Mouse (Mus musculus) liver, postnatal 0 days (tissue): ENCODE data around the gene Rps26. TPM values are rescaled to one million over a fixed set of nuclear protein-coding genes. Genes with fewer than 3 reads are reported as not detected.
A peak's percentile ranks its signal among the peaks of the same experiment; 100 is the strongest.
"Not testable (repeated sequence)": the region's sequence is repeated elsewhere in the genome, so short reads cannot be mapped to it uniquely, and the experiment has no call there.

Experiments
- ATAC-seq: fragments of 200-750 bp; cut with Nextera tagmentation; 2 replicates; pipeline ENCODE4 v1.8.0; 2017; ENCODE audit warnings: mild to moderate bottlenecking, moderate library complexity
- DNase-seq: peaks from one replicate; pipeline ENCODE4 v3.0.0-alpha.2; 2016
- H3K27ac ChIP-seq: fragments of 300-500 bp; sonication (generic); 2 replicates; pipeline ENCODE4 v1.5.1; 2014; ENCODE audit warnings: antibody characterized with exemption, moderate library complexity, mild to moderate bottlenecking, low read depth
- H3K27me3 ChIP-seq: fragments of 300-500 bp; sonication (generic); 2 replicates; pipeline ENCODE4 v1.6.1; 2014; ENCODE audit warnings: low read length, control low read depth, mixed read lengths; ENCODE audit not compliant: insufficient read depth
- H3K36me3 ChIP-seq: fragments of 300-500 bp; sonication (generic); replicated peaks from 2 replicates; pipeline ENCODE4 v1.6.1; 2014; ENCODE audit warnings: mild to moderate bottlenecking, control low read depth, low read length, moderate library complexity, mixed read lengths; ENCODE audit not compliant: insufficient read depth
- H3K4me1 ChIP-seq: fragments of 300-500 bp; sonication (generic); 2 replicates; pipeline ENCODE4 v1.6.1; 2014; ENCODE audit warnings: antibody characterized with exemption, mild to moderate bottlenecking, control low read depth; ENCODE audit not compliant: insufficient read depth
- H3K4me2 ChIP-seq: fragments of 300-500 bp; sonication (generic); 2 replicates; pipeline ENCODE4 v1.6.1; 2014; ENCODE audit warnings: low read depth, mild to moderate bottlenecking, low read length, moderate library complexity, mixed read lengths
- H3K4me3 ChIP-seq: fragments of 300-500 bp; sonication (generic); 2 replicates; pipeline ENCODE4 v1.5.1; 2014; ENCODE audit warnings: low read depth, low read length
- H3K9ac ChIP-seq: fragments of 300-500 bp; sonication (generic); replicated peaks from 2 replicates; pipeline ENCODE4 v1.6.1; 2014; ENCODE audit warnings: mild to moderate bottlenecking, moderate library complexity
- H3K9me3 ChIP-seq: fragments of 300-500 bp; sonication (generic); 2 replicates; pipeline ENCODE4 v1.6.1; 2016; ENCODE audit warnings: mild to moderate bottlenecking, control low read depth, low read length, mixed read lengths
- CTCF ChIP-seq: sonication (generic); IDR thresholded peaks from 2 replicates; pipeline ENCODE4 v1.5.1; 2016; ENCODE audit warnings: antibody characterized with exemption, low read depth
- EP300 ChIP-seq: IDR thresholded peaks from 2 replicates; pipeline ENCODE4 v1.6.1; 2016; ENCODE audit warnings: antibody characterized with exemption, low read depth, mild to moderate bottlenecking
- WGBS: fragments of 180-500 bp; shearing (Covaris S2); extraction: QIAGEN DNeasy Blood & Tissue Kit; methylation state at CpG from one replicate; pipeline ENCODE4 v1.1.7; 2014; ENCODE audit not compliant: insufficient replicate concordance; 5-methylcytosine and 5-hydroxymethylcytosine counted together
- polyA plus RNA-seq: library from polyadenylated mRNA; unstranded; fragments of >200 nt; fragmentation: Nextera tagmentation; extraction: Ambion mirVana; gene quantifications from 2 replicates; pipeline ENCODE4 v1.2.1, GENCODE M21; 2015

Gene Rps26
- polyA plus RNA-seq, 1 experiment from 2014 or later = 469 TPM

DNA sequence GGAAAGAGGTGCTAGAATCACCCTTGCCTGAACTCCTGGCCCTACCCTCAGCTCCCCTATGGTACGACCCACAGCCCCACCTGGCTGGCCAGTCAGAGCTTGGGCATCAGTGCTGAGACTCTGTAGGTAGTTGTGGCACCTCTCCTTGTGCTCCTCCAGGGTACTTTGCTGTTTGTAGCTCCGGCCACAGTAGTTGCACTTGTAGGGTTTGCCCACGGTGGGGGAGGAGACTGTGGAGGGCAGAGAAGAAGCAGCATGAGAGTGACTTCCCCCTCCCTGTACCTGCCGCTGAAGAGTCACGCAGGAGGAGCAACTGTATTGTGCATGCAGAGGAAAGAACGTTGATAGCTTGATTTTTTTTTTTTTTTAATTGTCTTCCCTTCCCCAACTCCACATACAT, 10.0 kb upstream of the Rps26 start:
- H3K4me1 ChIP-seq = peaks cover 3% of the 10 kb centered on the region; the same call in 1 of the 2 replicates
- DNase-seq = no peak
- H3K4me2 ChIP-seq = 0 out of 2 replicates have a peak overlapping the region, but pooled peaks have one; percentile 38
- no peak overlapping the region for H3K9ac ChIP-seq
- H3K4me3 ChIP-seq = no peak overlapping the region
- no peak for TF ChIP-seq CTCF
- no peak for TF ChIP-seq EP300
- H3K27ac ChIP-seq = peak overlapping the region; percentile 30; the same call in 1 of the 2 replicates
- no peaks in the 10 kb centered on the region for H3K27me3 ChIP-seq
- no peaks in the 10 kb centered on the region for H3K36me3 ChIP-seq
- 34% methylated on average over 6 of the region's 6 CpGs for WGBS
- no peaks in the 10 kb centered on the region for H3K9me3 ChIP-seq
- ATAC-seq = no peak

GRCm38 (mm10) chr10:128635697-128636096, 9.2 kb upstream of the Rps26 start:
- Histone ChIP-seq H3K9me3 (no peaks in the 10 kb centered on the region), H3K4me1 (peaks cover 3% of the 10 kb centered on the region; the same call in 1 of the 2 replicates), H3K4me2 (peak overlapping the region; percentile 30; the same call in 1 of the 2 replicates), H3K9ac (no peak overlapping the region), H3K36me3 (no peaks in the 10 kb centered on the region), H3K27ac (peak overlapping the region; percentile 91), H3K4me3 (no peak overlapping the region), H3K27me3 (no peaks in the 10 kb centered on the region)
- WGBS = 74% methylated on average over 13 of the region's 13 CpGs
- TF ChIP-seq EP300 (no peak), CTCF (no peak)
- DNase-seq (peak; percentile 83), ATAC-seq (peak; percentile 98)

DNA sequence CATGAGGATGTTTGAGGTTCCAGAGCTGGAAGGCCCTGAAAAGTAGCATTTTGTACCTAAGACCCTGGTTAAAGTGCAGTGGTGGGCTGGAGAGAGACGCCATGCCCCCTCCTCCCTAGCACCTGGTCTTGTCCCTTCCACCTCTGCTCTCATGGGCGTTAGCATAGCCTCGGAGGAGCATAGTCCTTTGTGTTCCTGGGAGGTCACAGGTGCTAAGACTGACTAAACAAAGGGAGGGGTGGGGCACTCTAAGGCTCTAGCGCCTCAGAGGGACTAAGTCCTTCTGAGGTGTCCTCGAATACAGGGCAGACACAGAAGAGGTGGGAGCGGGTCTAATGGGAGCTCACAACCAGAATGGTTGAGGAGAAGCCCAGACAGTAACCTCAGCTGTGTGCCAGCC, 5.0 kb upstream of the Rps26 start:
- no peak for TF ChIP-seq CTCF
- no peak for TF ChIP-seq EP300

GRCm38 (mm10) chr10:128630306-128630705, 3.8 kb upstream of the Rps26 start:
- peaks cover 13% of the 10 kb centered on the region for H3K4me1 ChIP-seq
- not testable (repeated sequence) for DNase-seq, H3K9ac ChIP-seq, H3K4me3 ChIP-seq, H3K27me3 ChIP-seq, ATAC-seq, H3K27ac ChIP-seq, H3K36me3 ChIP-seq, H3K4me2 ChIP-seq, H3K9me3 ChIP-seq
- WGBS = 73% methylated on average over 5 of the region's 5 CpGs

More for the DNA sequence above, 5.0 kb upstream of the Rps26 start:
- no peaks in the 10 kb centered on the region for H3K36me3 ChIP-seq
- no peaks in the 10 kb centered on the region for H3K9me3 ChIP-seq
- H3K4me1 ChIP-seq = peaks cover 9% of the 10 kb centered on the region
- ATAC-seq (no peak), DNase-seq (no peak)
- H3K27ac ChIP-seq = no peak overlapping the region
- no peak overlapping the region for H3K9ac ChIP-seq
- no peaks in the 10 kb centered on the region for H3K27me3 ChIP-seq
- WGBS = 34% methylated on average over 6 of the region's 6 CpGs
- no peak overlapping the region for H3K4me3 ChIP-seq
- no peak overlapping the region for H3K4me2 ChIP-seq

DNA sequence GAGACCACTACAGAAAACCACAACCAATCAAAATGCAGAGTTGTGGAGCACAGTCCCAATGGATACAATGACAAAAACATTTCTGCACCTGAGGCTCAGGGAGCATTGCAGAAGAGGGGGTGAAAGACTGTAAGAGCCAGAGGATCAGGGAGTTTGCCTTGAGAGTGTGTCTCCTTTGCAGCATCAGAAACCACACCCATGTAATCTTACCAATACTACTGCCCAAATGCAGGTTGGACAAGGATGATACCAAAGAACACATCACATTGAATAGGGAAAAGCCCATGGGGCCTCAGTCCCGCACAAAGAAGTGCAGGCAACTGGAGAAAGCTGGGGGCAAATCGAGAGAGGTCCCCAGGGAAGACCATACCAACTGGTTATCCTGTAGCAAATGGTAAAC, 3.2 kb upstream of the Rps26 start:
- DNase-seq (no peak), ATAC-seq (no peak)
- Histone ChIP-seq H3K9ac (no peak overlapping the region), H3K9me3 (no peaks in the 10 kb centered on the region), H3K4me2 (no peak overlapping the region), H3K4me1 (peaks cover 16% of the 10 kb centered on the region), H3K27ac (no peak overlapping the region), H3K36me3 (peaks cover 2% of the 10 kb centered on the region; the same call in 1 of the 2 replicates), H3K4me3 (no peak overlapping the region), H3K27me3 (no peaks in the 10 kb centered on the region)
- TF ChIP-seq CTCF (no peak), EP300 (peak; percentile 85)
- 52% methylated on average over 2 of the region's 2 CpGs for WGBS

GRCm38 (mm10) chr10:128627398-128628317, 1.1 kb upstream of the Rps26 start:
- H3K27ac ChIP-seq = 0 out of 2 replicates have a peak overlapping the region, but pooled peaks have one; percentile 7
- ATAC-seq (no peak), DNase-seq (no peak)
- peaks cover 16% of the 10 kb centered on the region for H3K4me1 ChIP-seq
- no peak for TF ChIP-seq CTCF
- peak; percentile 48 for TF ChIP-seq EP300
- H3K27me3 ChIP-seq = no peaks in the 10 kb centered on the region
- peaks cover 12% of the 10 kb centered on the region for H3K36me3 ChIP-seq
- no peak overlapping the region for H3K9ac ChIP-seq
- 63% methylated on average over 10 of the region's 10 CpGs for WGBS
- no peak overlapping the region for H3K4me2 ChIP-seq
- H3K4me3 ChIP-seq = no peak overlapping the region
- no peaks in the 10 kb centered on the region for H3K9me3 ChIP-seq
